Mouse (Mus musculus): ENCODE results near the gene Sbno2.

The Sbno2 gene

DNA sequence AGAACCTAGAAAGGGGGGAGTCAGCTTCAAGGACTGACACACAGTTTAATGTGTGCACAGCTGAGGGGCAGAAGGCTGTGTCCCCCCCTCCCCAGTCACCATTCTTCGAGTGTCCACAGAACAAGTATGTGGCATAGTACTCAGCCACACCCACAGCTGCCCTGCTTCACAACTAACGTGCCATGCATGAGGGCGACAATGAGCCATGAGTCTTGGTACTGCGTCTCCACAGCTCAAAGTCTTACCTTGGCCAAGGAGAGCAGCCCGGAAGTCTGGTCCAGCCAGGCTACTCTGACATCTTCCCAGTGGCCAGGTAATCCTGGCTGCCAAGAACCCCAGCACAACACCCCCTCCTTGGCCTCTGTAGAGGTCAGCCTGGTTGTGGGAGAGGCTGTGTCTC, 12.7 kb downstream of the Sbno2 start:
- DNase-seq (ENCODE audit: low read depth, low spot score), result no peak

GRCm38 (mm10) chr10:80091527-80091926, 13.8 kb downstream of the Sbno2 start:
- DNase-seq (ENCODE audit: low read depth, low spot score), result no peak

DNA sequence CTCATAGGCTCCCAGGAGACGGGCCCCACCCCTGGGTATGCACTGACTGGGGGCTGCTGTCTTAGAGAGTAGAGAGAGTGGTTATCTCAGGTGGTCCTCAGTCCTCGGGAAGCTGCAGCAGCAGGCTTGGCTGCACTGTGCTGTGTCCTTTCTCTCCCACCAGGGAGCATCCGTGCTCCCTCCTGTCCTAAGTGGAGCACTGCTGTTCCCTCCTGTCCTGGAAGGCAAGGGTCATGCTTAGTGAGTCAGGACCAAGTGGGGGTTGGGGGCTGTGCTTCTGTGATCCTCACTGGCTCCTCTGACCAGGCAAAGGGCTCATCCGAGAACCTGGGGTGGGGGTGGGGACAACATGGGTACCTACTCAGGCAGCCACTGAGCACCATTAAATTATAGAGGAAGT, 16.2 kb downstream of the Sbno2 start:
- no peak for DNase-seq (ENCODE audit: low read depth, low spot score)

DNA sequence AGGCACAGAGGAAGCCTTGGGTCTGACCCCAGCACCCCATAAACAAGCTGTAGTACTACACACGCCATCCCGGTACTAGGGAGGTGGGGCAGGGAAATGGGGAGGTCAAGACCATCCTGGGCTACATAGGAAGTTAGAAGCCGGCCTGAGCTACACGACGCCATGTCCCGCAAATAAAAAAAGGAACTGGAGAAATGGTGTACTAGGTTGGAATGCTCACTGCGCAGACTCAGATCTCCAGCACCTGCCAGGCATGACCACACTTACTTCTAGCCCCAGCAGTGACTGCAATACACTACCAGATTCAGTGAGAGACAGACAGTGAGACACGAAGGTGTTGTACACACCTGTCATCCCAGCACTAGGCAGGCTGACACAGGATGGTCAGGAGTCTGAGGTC, 17.9 kb downstream of the Sbno2 start:
- no peak for DNase-seq (ENCODE audit: low read depth, low spot score)

DNA sequence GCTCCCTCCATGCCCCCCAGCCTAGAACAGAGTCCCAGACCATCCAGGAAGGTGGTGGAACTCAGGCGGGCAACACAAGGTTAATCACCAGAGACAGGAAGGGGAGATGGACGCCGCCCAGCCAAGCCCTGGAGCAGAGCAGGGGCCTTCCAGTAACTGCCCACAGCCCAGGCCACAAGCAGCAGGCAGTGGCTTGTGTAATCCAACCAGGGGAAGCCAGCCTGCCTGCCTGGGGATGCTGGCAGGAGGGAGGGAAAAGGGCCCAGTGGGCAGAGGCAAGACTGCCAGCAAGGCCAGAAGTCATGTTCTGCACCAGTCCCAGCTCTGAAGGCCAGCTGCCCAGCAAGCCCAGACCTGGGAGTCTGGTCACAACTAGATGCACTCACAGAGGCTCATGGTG, 18.5 kb downstream of the Sbno2 start:
- peak; percentile 27 for DNase-seq (ENCODE audit: low read depth, low spot score)

GRCm38 (mm10) chr10:80084817-80085487, 20.4 kb downstream of the Sbno2 start:
- DNase-seq (ENCODE audit: low read depth, low spot score), result peak; percentile 67

- DNase-seq (ENCODE audit: low read depth, low spot score), result no peak
Observed at GRCm38 (mm10) chr10:80081075-80081474, 24.3 kb downstream of the Sbno2 start.

- no peak for DNase-seq (ENCODE audit: low read depth, low spot score)
Observed at GRCm38 (mm10) chr10:80080396-80081070, 24.8 kb downstream of the Sbno2 start.

GRCm38 (mm10) chr10:80078366-80078765, 27.0 kb downstream of the Sbno2 start:
- no peak for DNase-seq (ENCODE audit: low read depth, low spot score)

DNA sequence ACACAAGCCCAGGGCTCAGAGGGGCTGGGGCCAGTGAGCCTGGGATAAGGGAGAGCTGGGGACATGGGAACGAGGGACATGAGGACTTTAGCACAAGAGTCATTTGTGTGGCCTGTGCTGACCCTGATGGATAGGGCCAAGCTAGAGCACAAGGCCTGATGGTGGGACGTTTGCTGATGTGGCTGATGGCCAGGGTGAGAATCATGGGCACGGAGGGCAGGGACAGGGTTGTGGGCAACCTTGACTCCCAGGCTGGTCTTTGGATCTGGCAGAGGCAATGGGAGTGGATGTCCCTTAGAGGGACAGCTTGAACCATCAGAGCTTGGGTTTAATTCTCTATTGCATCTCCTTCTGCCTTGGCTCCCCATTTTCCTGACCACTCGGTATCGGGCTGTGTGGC, 28.1 kb downstream of the Sbno2 start:
- DNase-seq (ENCODE audit: low read depth, low spot score), result no peak

DNA sequence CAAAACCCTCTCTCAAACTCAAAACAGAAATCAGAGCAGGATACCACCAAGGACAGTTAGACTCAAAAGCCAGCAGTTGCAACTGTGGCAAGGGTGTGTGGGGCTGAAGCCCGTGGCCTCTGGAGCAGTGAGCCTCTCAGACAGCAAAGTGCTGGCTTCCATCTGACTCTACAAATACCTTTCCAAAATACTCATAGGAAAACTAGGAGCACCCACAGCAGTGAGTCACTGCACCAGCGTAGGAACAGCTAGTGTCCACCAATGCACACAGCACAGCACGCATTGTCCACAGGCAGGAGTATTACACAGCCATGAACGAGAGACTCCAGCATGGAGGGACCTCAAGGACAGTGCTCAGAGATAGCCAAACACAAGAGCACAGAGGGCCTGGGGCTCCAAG, 29.0 kb downstream of the Sbno2 start:
- DNase-seq (ENCODE audit: low read depth, low spot score), result no peak

- DNase-seq (ENCODE audit: low read depth, low spot score), result no peak
Observed at GRCm38 (mm10) chr10:80075924-80076323, 29.4 kb downstream of the Sbno2 start.

- DNase-seq (ENCODE audit: low read depth, low spot score), result peak; percentile 83
Observed at GRCm38 (mm10) chr10:80074813-80075601, 30.4 kb downstream of the Sbno2 start.

- no peak for DNase-seq (ENCODE audit: low read depth, low spot score)
Observed at GRCm38 (mm10) chr10:80072623-80073489, 32.5 kb downstream of the Sbno2 start.

GRCm38 (mm10) chr10:80071516-80071900, 33.9 kb downstream of the Sbno2 start:
- no peak for DNase-seq (ENCODE audit: low read depth, low spot score)

DNA sequence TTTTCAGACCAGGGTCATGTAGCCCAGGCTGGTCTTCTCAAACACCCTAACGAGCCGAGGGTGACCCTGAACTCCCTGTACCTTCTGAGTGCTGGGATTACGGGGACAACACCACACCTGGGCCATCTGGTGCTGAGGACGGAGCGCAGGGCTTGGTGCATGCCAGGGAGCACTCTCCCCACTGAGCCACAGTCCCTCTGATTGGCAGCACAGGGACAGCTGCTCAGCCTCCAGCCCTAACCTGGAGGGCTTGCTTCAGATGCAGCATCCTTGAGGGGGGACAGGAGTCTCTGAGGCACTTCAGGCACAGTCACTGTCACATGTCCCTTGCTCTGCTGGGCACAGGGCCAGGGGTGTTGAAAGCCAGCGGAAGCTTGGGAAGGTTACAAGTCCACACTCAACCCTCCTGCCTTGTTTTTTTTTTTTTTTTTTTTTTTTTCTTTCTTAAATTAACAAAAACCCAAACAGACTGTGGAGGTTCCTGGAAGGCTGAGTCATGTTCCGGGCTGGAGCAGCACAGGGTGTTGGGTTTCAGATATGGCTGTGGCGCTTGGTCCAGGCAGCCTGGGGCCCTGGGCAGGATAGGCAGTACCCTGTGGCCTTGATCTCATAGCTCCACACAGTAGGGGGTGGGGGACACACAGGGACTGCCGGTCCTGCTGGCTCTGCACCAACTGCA, 34.4 kb downstream of the Sbno2 start:
- DNase-seq (ENCODE audit: low read depth, low spot score), result peak; percentile 95

DNA sequence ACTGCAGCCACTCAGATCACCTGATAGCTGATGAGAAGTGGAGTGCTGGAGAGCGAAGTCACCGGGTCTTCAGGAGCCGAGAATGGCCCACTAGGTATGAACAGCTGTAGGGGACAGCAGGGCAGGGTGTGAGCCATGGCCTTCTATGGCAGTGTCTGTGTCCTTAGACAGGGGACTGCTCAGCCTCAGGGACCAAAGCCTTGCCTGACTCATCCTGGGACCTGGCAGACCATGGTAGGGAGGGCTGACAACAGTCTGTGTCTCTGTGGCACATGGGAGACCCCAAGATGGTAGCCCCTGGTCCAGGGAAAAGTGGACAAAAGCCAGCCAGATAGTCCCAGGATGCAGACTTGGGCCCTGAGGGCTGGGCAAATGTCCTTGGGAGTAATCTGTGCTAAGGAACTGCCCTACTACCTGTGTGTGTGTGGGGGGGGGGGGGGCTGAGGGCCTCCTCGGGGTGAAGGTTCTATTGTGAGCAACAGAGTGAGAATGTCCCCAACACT, 35.4 kb downstream of the Sbno2 start:
- DNase-seq (ENCODE audit: low read depth, low spot score), result no peak

DNA sequence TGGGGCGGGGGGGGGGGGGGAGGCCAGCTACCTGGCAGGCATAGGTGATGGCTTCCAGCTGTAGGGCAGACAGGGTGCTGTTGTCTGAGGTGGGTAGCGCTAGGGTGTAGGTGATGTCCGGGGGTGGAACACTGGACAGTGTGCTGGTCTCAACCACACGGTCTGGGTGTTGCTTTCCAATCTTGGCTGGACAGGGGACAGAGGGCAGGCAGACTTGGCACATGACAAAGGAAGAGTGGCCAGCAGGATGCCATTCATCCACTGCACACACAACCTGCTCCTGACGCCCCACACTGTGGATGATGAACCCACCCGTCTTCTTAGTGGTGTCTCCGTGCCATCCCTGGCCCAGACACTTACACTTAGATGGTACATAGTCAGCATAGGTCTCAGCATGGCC, 36.1 kb downstream of the Sbno2 start:
- no peak for DNase-seq (ENCODE audit: low read depth, low spot score)

- DNase-seq (ENCODE audit: low read depth, low spot score), result no peak
Observed at GRCm38 (mm10) chr10:80063877-80064650, 41.3 kb downstream of the Sbno2 start.

DNA sequence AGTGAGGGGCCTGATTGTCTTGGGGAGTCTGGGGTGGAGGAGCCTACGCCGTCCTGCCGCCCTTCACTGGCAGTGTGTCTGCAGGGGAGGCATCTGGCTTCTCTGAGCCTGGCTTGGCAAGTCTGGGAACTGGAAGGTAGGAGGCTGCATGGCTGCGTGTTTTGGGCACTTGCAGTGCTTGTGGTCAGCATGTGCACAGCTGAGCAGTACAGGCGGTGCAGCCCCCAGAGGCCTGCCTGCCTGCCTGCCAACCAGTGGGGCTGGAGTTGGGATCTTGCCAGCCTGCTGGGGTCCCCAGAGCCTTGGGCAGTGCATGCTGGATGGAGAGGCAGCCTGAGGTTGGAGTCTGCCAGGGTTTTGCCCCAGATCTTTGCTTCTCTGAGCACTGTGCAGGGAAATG, 42.3 kb downstream of the Sbno2 start:
- peak; percentile 43 for DNase-seq (ENCODE audit: low read depth, low spot score)

Measured in brain, adult 2 months (tissue).